Mouse (Mus musculus) spleen, postnatal 0 days (tissue): ENCODE results near the gene Sec14l5. TPM values are rescaled to one million over a fixed set of nuclear protein-coding genes. Genes with fewer than 3 reads are reported as not detected.

Source experiments
- polyA plus RNA-seq: library from polyadenylated mRNA; unstranded; fragments of >200 nt; fragmentation: Nextera tagmentation; extraction: Ambion mirVana; gene quantifications from 2 replicates; pipeline ENCODE4 v1.2.1, GENCODE M21; 2015

Sec14l5 gene
- 0.04 TPM in 1 of 2 replicates, not detected in the other for polyA plus RNA-seq

GRCm38 (mm10) chr16:5147037-5147385 lies at the start of gene Sec14l5:
Gene Sec14l5 (plus strand): TSS chr16:5147109.

DNA sequence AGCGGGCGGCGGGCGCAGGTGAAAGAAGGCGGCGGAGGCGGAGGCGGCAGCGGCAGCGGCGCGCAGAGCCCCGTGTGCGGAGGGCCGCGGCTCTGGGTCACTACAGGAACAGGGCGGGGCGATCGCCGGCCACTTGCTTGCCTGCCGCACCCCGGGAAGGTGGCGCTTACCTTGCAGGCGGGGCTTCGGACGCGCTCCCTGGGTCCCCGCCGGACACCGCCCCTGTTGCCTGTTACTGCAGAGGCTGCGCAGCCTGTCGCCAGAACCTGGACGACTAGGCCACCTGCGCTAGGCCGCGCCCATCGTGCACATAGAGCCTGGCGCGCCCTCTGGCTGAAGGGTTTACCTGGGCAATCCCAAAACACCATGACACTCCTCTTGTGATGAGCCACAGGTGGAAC lies 14.5 kb upstream of the Sec14l5 start, which contains the start of gene Ppl:
TSS of gene Ppl (minus strand) at position 21 of the 401 bp plus-strand sequence.

GRCm38 (mm10) chr16:5203668-5204433 lies 56.9 kb downstream of the Sec14l5 start, which contains the start of gene Nagpa:
Gene Nagpa (minus strand): TSS chr16:5204012.

GRCm38 (mm10) chr16:5222140-5222539 lies 75.2 kb downstream of the Sec14l5 start, which contains the start of gene AU021092:
Gene AU021092 (minus strand): TSS chr16:5222299.

GRCm38 (mm10) chr16:5233418-5234313 lies 86.8 kb downstream of the Sec14l5 start, which contains the start of gene Alg1:
Gene Alg1 (plus strand): TSS chr16:5233621.

Other genes with a start within 250 kb of the Sec14l5 start
- gene Nudt16l1, start 208.3 kb upstream of the Sec14l5 start, polyA plus RNA-seq, result 51.6 and 63.7 TPM in 2 replicates
- 18.0 and 23.1 TPM in 2 replicates for gene Anks3, start 182.9 kb upstream of the Sec14l5 start, polyA plus RNA-seq
- gene Sept12, start 149.3 kb upstream of the Sec14l5 start, polyA plus RNA-seq, result 0.11 TPM in 1 of 2 replicates, not detected in the other
- gene Smim22, start 139.8 kb upstream of the Sec14l5 start, polyA plus RNA-seq, result 1.1 and 1.8 TPM in 2 replicates
- gene Rogdi, start 133.6 kb upstream of the Sec14l5 start, polyA plus RNA-seq, result 41.5 and 49.4 TPM in 2 replicates
- 44.9 and 52.4 TPM in 2 replicates for gene Glyr1, start 97.2 kb upstream of the Sec14l5 start, polyA plus RNA-seq
- gene Ubn1, start 97.1 kb upstream of the Sec14l5 start, polyA plus RNA-seq, result 16.3 and 16.7 TPM in 2 replicates
- 0.91 and 1.3 TPM in 2 replicates for gene Ppl, start 14.7 kb upstream of the Sec14l5 start, polyA plus RNA-seq
- 13.2 and 14.6 TPM in 2 replicates for gene Nagpa, start 56.9 kb downstream of the Sec14l5 start, polyA plus RNA-seq
- 11.2 and 13.8 TPM in 2 replicates for gene AU021092, start 75.2 kb downstream of the Sec14l5 start, polyA plus RNA-seq
- gene Alg1, start 86.5 kb downstream of the Sec14l5 start, polyA plus RNA-seq, result 15.1 and 17.8 TPM in 2 replicates
- 12.7 and 15.8 TPM in 2 replicates for gene Eef2kmt, start 108.9 kb downstream of the Sec14l5 start, polyA plus RNA-seq